Mouse (Mus musculus): ENCODE results near the gene P2rx7. TPM values are rescaled to one million over a fixed set of nuclear protein-coding genes. Genes with fewer than 3 reads are reported as not detected.

P2rx7 gene
- total RNA-seq, 2 experiments from 2014 or later, result 6.2 to 7.7 TPM

DNA sequence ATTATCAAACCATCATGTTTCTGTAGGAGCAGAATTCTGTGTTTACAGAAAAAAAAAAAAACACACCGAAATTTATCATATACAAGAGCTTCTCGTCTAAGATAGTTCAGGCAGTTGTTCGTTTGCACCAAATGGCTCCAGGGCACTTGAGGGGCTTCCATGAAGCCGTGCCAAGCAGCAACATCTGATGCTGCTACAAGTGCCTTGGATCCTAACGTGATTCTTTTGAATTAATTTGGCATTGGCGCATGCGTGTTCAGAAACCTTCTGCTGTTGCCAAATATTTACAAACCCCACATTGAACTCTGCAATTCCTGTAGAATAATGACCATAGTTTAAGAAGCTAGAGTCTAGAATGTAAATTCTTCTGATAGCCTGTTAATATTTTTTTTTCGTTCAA is 51.8 kb downstream of the P2rx7 start:
- TF ChIP-seq CTCF (IDR thresholded peaks at IDR 0.05), result no peak
- Histone ChIP-seq H3K27ac (no peak overlapping the region), H3K4me3 (no peak overlapping the region)
- intact Hi-C loops (cut with DNase I), result no loop called here
- DNase-seq (ENCODE audit: extremely low spot score in 1 of 2, low spot score in 2 of 2), result no peak

DNA sequence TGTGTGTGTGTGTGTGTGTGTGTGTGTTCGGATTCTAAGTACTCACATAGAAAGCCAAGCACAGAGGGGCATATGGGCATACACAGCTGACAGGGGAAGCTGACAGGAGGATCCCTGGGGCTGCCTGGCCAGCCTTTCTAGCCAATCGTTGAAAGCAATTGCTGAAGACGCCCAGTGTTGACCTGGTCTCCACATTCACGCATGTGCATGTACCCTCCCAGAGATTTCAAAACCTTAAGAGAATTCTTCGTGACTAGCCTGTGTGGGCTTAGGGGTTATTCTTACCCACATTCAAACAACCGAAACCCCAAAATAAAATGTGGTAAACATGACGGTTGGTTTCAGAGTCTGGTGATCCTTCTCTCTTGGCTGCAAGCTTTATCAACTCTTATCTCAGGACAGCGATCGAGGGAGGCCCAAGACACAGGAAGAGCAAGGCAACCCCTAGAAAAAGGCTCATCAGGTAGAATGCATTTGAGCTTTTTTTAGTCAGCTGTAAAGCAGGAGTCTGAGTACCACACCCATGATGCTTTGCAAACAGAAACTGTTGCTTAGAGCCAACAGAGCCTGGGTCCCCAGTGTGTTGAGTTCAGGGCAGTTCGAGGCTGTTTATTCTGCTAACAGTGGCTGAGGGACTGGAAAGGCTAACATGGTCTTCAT is 54.5 kb downstream of the P2rx7 start:
- TF ChIP-seq CTCF (IDR thresholded peaks at IDR 0.05), result no peak
- intact Hi-C loops (cut with DNase I), result no loop called here
- DNase-seq (ENCODE audit: extremely low spot score in 1 of 2, low spot score in 2 of 2), result no peak
- H3K4me3 ChIP-seq, result no peak overlapping the region
- H3K27ac ChIP-seq, result no peak overlapping the region

DNA sequence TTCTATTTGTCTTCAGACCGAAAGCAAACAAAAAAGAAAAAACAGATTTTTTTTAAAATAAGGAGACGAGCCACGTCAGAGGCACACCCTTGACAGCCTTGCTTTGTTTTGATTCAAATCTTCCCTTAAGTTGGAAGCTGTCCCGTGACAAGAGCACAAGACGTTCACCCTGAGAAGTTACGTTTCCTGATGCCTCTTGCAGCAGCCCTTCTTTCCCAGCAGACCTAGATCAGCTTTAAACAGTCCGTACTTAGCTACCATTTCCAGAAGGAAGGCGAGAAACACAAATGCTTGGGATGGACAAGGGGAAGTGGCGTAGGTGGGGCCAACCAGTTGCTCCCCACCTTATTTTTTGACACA is 55.0 kb downstream of the P2rx7 start:
- no peak overlapping the region for H3K4me3 ChIP-seq
- H3K27ac ChIP-seq, result no peak overlapping the region
- intact Hi-C loops (cut with DNase I), result no loop called here
- no peak for DNase-seq (ENCODE audit: extremely low spot score in 1 of 2, low spot score in 2 of 2)
- TF ChIP-seq CTCF (IDR thresholded peaks at IDR 0.05), result no peak

DNA sequence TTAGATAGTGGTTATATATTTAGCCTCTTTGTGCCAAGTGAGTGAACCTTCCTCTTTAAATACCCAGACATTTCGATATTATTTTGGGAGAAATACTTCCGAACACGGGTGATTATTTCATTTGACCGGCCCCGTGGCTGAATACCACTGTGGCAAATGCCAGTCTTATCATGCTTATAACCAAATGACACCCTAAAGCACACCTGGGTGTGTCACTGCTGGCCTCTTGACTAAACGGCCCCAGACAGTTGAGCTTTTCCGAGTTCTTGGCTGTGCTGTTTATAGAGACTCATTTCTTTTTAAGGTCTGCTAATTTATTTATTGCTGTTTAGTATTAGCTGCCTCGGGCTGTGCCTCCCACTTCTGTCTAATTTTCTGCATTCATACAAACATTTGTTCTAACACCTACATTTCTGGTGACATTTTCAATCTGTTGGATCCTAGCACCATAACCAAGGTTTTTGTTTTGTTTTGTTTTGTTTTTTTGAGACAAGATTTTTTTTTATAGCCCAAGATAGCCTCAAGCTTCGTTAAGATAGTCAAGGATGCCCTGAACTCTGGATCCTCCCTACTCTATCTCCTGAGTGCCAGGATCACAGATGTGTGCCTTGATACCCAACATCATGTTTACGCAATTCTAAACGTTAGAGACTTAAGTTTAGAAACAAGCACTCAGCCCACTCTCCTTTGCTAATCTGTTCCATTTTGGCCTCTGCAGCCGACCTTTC is 56.6 kb downstream of the P2rx7 start:
- H3K27ac ChIP-seq, result no peak overlapping the region
- no peak for TF ChIP-seq CTCF (IDR thresholded peaks at IDR 0.05)
- intact Hi-C loops (cut with DNase I), result no loop called here
- DNase-seq (ENCODE audit: extremely low spot score in 1 of 2, low spot score in 2 of 2), result no peak
- H3K4me3 ChIP-seq, result no peak overlapping the region

DNA sequence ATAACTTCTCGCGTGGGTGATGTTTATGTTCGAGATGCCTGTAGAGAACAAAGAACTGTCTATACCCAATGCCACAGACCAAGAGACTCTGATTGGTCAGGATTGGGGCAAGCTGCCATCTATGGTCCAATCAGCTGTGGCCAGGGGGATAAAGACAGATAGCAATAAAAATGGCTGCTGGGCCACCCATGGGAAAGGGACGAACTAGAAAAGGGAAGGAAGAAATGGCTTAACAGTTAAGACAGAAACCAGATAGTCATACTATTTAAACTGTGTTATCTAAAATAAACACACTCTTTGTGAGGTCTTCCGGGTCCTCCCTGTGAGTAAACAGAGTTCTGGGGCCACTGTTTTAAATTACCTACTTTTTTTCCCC is 57.1 kb downstream of the P2rx7 start:
- no peak overlapping the region for H3K27ac ChIP-seq
- intact Hi-C loops (cut with DNase I), result no loop called here
- TF ChIP-seq CTCF (IDR thresholded peaks at IDR 0.05), result no peak

DNA sequence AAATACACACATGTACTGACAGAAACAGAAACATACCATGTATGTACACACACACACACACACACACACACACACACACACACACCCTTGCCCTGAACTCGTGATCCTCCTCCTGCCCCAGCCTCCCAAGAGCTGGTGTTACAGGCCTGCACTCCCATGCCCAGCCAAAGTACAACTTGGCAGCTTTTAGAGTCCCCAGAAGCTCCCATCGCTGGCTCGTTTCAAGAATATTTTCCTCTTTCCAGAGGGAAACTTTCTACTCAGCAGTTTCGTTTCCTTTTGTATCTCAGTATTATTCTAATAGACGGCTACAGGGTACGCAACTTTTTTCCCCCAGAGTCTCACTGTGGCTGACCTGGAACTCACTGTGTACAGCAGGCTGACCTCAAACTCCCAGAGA is 58.4 kb downstream of the P2rx7 start:
- Histone ChIP-seq H3K27ac (no peak overlapping the region), H3K4me3 (no peak overlapping the region)
- no peak for TF ChIP-seq CTCF (IDR thresholded peaks at IDR 0.05)
- DNase-seq (ENCODE audit: extremely low spot score in 1 of 2, low spot score in 2 of 2), result no peak
- intact Hi-C loops (cut with DNase I), result no loop called here

More for the DNA sequence above, 57.1 kb downstream of the P2rx7 start:
- no peak overlapping the region for H3K4me3 ChIP-seq
- no peak for DNase-seq (ENCODE audit: extremely low spot score in 1 of 2, low spot score in 2 of 2)

DNA sequence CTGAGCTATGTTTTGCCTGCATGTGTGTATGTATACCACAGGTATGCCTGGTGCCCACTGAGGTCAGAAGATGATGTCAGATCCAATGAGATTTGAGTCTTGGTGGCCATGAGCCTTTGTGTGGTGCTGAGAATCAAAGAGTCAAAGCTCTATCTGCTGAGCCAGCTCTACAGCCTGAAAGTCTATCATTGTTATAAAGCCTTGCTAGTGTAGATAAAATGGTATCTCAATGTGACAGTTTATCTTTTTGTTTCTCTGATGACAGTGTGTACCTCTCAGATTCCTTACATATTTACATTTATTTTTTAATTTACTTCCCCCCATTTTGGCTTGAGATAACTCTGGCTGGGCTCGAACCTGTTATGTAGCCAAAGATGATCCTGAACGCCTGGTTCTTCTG is 59.9 kb downstream of the P2rx7 start:
- no peak overlapping the region for H3K4me3 ChIP-seq
- no peak for DNase-seq (ENCODE audit: extremely low spot score in 1 of 2, low spot score in 2 of 2)
- no peak overlapping the region for H3K27ac ChIP-seq
- intact Hi-C loops (cut with DNase I), result no loop called here
- TF ChIP-seq CTCF (IDR thresholded peaks at IDR 0.05), result no peak

DNA sequence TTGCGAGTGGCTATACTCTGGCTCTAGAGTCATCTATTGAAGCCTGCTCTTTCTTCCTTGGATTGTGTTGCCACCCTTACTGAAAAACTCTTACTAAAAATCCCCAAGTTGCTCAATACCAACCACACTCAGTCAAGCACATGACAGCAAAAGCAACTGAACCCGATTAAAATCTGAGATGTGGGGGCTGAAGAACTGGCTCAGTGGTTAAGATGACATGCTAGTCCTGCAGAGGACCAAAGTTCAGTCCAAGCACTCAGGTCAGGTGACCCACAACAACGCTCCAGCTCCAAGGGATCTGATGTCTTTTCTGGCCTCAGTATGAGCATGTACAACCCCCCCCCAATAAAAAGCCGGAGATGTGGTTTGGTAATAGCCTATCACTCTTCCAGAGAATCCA is 60.9 kb downstream of the P2rx7 start:
- no peak overlapping the region for H3K4me3 ChIP-seq
- DNase-seq (ENCODE audit: extremely low spot score in 1 of 2, low spot score in 2 of 2), result no peak
- no peak for TF ChIP-seq CTCF (IDR thresholded peaks at IDR 0.05)
- no peak overlapping the region for H3K27ac ChIP-seq
- intact Hi-C loops (cut with DNase I), result no loop called here

DNA sequence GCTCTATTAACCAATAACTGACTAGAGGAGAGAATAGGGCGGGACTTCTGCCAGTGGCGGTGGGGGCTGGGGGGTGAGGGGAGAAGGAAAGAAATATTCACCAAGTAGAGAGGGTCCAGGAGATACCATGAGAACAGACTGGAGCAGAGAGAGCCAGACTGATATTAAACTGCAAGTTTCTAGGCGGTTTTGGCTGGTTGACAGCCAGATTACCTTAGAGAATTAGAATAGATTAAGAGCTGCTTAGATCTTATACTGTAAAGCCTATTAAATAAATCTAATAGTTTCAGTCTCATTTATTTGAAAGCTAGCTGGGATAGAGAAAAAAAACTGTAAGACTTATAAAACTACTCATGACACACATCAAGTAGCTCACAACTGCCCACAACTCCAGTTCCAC is 61.5 kb downstream of the P2rx7 start:
- H3K27ac ChIP-seq, result no peak overlapping the region
- DNase-seq (ENCODE audit: extremely low spot score in 1 of 2, low spot score in 2 of 2), result no peak
- intact Hi-C loops (cut with DNase I), result no loop called here
- no peak overlapping the region for H3K4me3 ChIP-seq
- no peak for TF ChIP-seq CTCF (IDR thresholded peaks at IDR 0.05)

DNA sequence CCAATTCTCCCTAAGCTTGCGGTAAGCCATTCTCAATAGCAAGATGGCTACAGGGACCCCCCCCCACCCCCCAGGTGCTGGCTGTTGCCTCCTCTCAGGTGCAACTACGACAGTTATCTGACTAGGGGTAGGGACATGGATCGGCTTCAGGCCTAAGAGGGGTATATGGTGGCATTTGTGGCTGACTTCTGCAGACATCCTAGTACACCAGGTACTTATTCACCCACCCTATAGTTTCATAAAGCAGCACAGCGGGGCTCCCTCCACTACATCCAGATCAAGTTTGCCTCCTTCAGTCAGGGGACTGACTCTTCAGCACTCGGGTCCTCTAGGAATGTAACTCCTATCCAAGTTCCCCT is 63.2 kb downstream of the P2rx7 start:
- no peak for DNase-seq (ENCODE audit: extremely low spot score in 1 of 2, low spot score in 2 of 2)

DNA sequence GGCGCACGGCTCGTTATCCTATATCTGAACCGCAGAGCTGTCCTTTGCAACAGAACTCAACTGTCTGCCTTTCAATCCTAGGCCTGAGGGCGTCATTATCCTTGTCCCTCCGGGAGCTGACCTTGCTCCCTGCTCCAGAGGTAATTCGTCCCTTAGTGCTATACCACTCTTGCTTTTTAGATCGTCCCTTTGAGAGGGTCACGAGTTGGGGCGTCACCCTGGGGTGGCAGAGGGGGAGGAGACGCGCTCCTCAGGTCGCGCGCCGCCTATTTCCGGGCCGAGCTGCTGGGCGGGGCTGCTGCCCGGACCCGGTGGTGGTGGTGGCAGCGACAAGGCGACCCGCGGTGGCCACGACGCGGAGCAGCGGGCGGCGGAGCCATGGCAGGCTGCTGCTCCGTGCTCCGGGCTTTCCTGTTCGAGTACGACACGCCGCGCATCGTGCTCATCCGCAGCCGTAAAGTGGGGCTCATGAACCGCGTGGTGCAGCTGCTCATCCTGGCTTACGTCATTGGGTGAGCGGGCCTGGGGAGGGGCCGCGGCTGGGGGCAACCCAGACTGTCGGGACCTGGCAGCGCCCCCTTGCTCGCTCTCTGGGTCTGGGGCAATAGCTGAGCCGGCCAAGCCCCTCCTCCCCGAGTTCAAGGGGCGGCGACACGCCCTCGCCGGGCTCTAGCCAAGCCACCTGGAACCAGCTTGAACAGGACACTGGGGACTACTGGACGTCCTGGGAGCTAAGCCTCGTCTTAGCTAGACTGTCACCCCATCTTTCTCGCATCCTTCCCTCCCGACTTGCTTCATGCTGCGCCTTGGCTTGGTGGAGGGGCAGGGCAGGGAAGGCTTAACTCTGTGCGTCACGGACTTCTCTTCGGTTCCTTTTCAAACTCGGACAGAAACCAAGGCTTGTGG is 63.8 kb downstream of the P2rx7 start, which contains the start of gene P2rx4:
Gene P2rx4 (plus strand): TSS at position 269 of the 906 bp plus-strand sequence.
- intact Hi-C loops (cut with DNase I), result loop anchor here (2.0 kb wide), 1 partner anchor 55 kb away; no protein-coding TSS in a partner anchor
- Histone ChIP-seq H3K4me3 (peak within 1 kb of the TSS; percentile 63), H3K27ac (peak within 1 kb of the TSS; percentile 99)
- peak; percentile 9 for TF ChIP-seq CTCF (IDR thresholded peaks at IDR 0.05)
- peak; percentile 79 to 83 for DNase-seq (ENCODE audit: extremely low spot score in 1 of 2, low spot score in 2 of 2)

More for the DNA sequence above, 63.2 kb downstream of the P2rx7 start:
- intact Hi-C loops (cut with DNase I), result loop anchor here (2.0 kb wide), 1 partner anchor 54 kb away; no protein-coding TSS in a partner anchor
- Histone ChIP-seq H3K27ac (peak overlapping the region; percentile 99), H3K4me3 (peak overlapping the region; percentile 63)
- no peak for TF ChIP-seq CTCF (IDR thresholded peaks at IDR 0.05)

DNA sequence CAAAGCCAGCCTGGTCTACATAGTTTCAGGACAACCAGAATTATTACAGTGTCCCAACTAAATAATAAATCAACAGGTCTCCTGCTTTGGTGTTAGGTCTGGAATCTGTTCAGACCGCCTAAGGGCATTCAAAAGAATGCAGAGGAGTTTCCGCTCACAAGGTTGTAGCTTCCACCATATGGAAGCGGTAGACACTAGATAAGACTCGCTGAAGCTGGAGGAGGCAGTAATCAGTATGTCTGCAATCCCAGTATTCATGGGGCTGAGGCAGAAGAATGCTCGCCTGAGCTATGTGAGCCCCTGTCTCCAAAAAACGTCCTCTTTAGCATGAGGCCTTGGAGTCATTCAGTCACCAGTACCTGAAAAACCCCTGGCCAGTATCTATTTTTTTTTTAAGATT is 65.1 kb downstream of the P2rx7 start:
- DNase-seq (ENCODE audit: extremely low spot score in 1 of 2, low spot score in 2 of 2), result no peak
- no peak for TF ChIP-seq CTCF (IDR thresholded peaks at IDR 0.05)
- intact Hi-C loops (cut with DNase I), result no loop called here
- H3K4me3 ChIP-seq, result no peak overlapping the region
- no peak overlapping the region; the same call in 1 of the 2 replicates for H3K27ac ChIP-seq

All from left cerebral cortex, adult 2 months (tissue).